Mouse (Mus musculus): ENCODE data around the gene Ggta1. TPM values are rescaled to one million over a fixed set of nuclear protein-coding genes. Genes with fewer than 3 reads are reported as not detected.

The Ggta1 gene
- polyA plus RNA-seq, 1 experiment from 2014 or later: 5.6 TPM

DNA sequence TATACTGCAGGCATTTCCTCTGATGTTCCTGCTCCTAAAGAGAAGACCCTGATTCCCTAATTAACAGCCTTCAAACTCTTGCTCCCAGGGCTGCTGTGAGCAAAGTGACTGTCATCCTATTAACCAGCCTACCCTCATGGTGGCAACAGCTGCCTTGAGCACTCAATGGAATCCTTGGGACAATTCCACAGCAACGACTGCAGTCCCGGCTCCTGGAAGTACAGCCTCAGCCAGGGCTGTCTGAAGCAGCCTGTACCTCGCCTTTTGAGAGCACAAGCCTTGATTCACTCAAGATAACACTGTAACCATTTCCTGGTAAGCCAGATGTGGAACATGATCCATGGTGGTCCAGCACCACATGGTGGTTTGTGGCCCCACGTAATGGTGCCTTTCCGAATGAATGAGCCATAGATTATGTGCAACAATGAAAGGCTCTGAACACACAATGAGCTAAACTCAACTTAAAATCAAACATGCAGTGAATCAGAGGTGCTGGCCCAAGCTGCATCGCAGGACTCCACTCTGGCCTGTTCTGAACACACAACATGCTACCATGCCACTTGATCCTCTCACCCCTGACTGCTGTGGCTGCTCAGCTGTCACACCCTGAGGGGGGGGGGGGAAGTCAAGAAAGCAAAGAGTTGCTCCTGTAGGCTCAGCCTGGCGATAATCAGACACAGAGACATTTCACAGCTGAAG is 14.7 kb downstream of the Ggta1 start:
- H3K27me3 ChIP-seq (ENCODE audit: control insufficient read depth, insufficient read depth, low read length): no peaks in the 10 kb centered on the region
- DNase-seq (no peak), ATAC-seq (ENCODE audit: low FRiP score, low TSS enrichment) (no peak)
- H3K4me1 ChIP-seq (ENCODE audit: control insufficient read depth, insufficient read depth, low read length): no peaks in the 10 kb centered on the region
- 64% methylated on average over 7 of the region's 7 CpGs for WGBS
- H3K27ac ChIP-seq (replicated peaks; ENCODE audit: low read depth, low read length): no peak overlapping the region
- H3K4me2 ChIP-seq (ENCODE audit: low read length): no peak overlapping the region
- H3K4me3 ChIP-seq (replicated peaks; ENCODE audit: low read depth, low read length): no peak overlapping the region
- no peaks in the 10 kb centered on the region for H3K36me3 ChIP-seq (ENCODE audit: control insufficient read depth, insufficient read depth, low read length)
- H3K9me3 ChIP-seq (ENCODE audit: control insufficient read depth, low read length): no peaks in the 10 kb centered on the region
- no peak overlapping the region for H3K9ac ChIP-seq (replicated peaks; ENCODE audit: low read length)

DNA sequence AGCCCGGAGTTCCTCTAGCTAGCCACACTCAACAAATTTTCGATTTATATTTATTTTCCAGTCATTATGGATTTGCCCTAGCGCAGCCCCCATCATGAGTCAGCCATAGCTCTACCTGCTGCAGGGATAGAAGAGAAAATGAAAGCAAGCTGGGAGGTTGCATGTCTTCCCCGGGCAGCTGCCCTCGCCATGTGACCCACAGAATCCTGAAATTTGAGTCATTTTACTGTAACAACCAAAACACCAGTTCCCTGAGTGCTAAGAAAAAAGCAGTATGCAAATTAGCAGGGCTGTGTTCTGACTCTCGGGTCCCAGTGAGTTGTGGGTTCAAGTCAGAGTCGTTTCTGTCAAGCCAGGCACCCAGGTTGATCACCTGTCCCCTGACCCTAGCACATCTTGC is 15.6 kb downstream of the Ggta1 start:
- Histone ChIP-seq H3K27me3 (ENCODE audit: control insufficient read depth, insufficient read depth, low read length) (no peaks in the 10 kb centered on the region), H3K27ac (replicated peaks; ENCODE audit: low read depth, low read length) (no peak overlapping the region), H3K4me3 (replicated peaks; ENCODE audit: low read depth, low read length) (no peak overlapping the region), H3K9me3 (ENCODE audit: control insufficient read depth, low read length) (no peaks in the 10 kb centered on the region), H3K36me3 (ENCODE audit: control insufficient read depth, insufficient read depth, low read length) (no peaks in the 10 kb centered on the region), H3K4me1 (ENCODE audit: control insufficient read depth, insufficient read depth, low read length) (no peaks in the 10 kb centered on the region), H3K9ac (replicated peaks; ENCODE audit: low read length) (no peak overlapping the region), H3K4me2 (ENCODE audit: low read length) (no peak overlapping the region)
- ATAC-seq (ENCODE audit: low FRiP score, low TSS enrichment): no peak
- DNase-seq: no peak
- 94% methylated on average over 7 of the region's 7 CpGs for WGBS

DNA sequence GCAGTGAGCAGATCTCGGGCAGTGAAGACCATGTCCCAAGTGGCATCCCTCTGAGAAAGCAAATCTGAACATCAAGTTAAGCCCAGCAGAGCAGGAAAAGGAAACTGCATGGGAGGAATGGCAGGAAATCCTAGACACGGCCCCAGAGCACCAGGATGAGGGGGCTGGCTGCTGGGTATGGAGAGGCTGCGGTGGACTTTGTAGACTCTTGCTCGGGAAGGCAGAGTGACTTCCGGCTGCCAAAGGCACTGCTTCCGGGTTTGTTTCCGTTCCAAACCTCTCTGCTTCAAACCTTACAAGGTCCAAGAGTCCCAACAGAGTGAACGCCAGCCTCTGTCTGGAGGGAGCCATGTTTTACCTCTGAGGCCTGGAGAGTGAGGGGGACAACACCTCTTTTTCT is 16.2 kb downstream of the Ggta1 start:
- H3K9me3 ChIP-seq (ENCODE audit: control insufficient read depth, low read length): no peaks in the 10 kb centered on the region
- ATAC-seq (ENCODE audit: low FRiP score, low TSS enrichment) (no peak), DNase-seq (no peak)
- WGBS: 91% methylated on average over 8 of the region's 8 CpGs
- no peak overlapping the region for H3K4me2 ChIP-seq (ENCODE audit: low read length)
- no peak overlapping the region for H3K27ac ChIP-seq (replicated peaks; ENCODE audit: low read depth, low read length)
- H3K9ac ChIP-seq (replicated peaks; ENCODE audit: low read length): no peak overlapping the region
- no peaks in the 10 kb centered on the region for H3K4me1 ChIP-seq (ENCODE audit: control insufficient read depth, insufficient read depth, low read length)
- H3K27me3 ChIP-seq (ENCODE audit: control insufficient read depth, insufficient read depth, low read length): no peaks in the 10 kb centered on the region
- H3K4me3 ChIP-seq (replicated peaks; ENCODE audit: low read depth, low read length): no peak overlapping the region
- no peaks in the 10 kb centered on the region for H3K36me3 ChIP-seq (ENCODE audit: control insufficient read depth, insufficient read depth, low read length)

DNA sequence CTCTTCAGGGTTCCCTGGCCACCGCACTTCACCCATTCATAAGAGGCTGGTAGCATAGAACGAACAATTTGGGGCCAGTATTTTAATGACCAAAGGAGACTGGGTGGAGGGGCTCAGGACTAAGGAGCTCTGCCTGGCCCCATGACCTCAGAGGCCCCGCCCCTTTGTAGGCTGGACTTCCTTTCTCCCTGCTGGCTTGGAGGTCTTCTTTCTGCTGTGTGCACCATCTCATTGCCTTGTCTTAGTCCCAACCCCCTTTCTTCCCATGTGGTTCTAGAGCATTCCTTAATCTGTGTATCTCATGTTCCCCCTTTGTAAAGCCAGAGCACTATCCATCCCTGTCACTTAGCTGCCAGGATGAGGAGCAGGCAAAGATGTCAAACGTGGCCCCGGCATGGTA is 16.7 kb downstream of the Ggta1 start:
- no peak overlapping the region for H3K9ac ChIP-seq (replicated peaks; ENCODE audit: low read length)
- H3K4me2 ChIP-seq (ENCODE audit: low read length): no peak overlapping the region
- H3K27ac ChIP-seq (replicated peaks; ENCODE audit: low read depth, low read length): no peak overlapping the region
- ATAC-seq (ENCODE audit: low FRiP score, low TSS enrichment) (no peak), DNase-seq (no peak)
- WGBS: 84% methylated on average over 5 of the region's 5 CpGs
- H3K9me3 ChIP-seq (ENCODE audit: control insufficient read depth, low read length): no peaks in the 10 kb centered on the region
- H3K27me3 ChIP-seq (ENCODE audit: control insufficient read depth, insufficient read depth, low read length): no peaks in the 10 kb centered on the region
- no peaks in the 10 kb centered on the region for H3K4me1 ChIP-seq (ENCODE audit: control insufficient read depth, insufficient read depth, low read length)
- H3K4me3 ChIP-seq (replicated peaks; ENCODE audit: low read depth, low read length): no peak overlapping the region
- no peaks in the 10 kb centered on the region for H3K36me3 ChIP-seq (ENCODE audit: control insufficient read depth, insufficient read depth, low read length)

DNA sequence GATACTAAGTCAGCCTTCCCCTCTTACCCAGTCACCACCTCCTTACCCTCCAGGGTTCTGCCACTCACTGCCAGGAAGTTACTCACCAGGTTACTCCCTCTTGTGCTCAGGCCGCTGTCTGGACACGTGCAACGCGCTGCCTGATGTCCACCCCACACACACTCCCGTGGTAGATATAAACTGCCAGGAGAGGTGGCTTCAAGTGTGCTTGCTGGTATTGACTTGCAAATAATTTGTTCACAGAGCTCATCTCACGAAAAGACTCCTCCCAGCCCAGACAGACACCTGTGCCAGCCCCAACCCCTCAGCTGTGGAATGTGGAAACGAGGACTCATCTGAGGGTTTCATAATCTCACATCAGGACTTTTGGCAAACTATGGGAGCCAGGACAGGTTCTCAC is 17.4 kb downstream of the Ggta1 start:
- H3K36me3 ChIP-seq (ENCODE audit: control insufficient read depth, insufficient read depth, low read length): no peaks in the 10 kb centered on the region
- no peak overlapping the region for H3K9ac ChIP-seq (replicated peaks; ENCODE audit: low read length)
- H3K27ac ChIP-seq (replicated peaks; ENCODE audit: low read depth, low read length): no peak overlapping the region
- H3K4me3 ChIP-seq (replicated peaks; ENCODE audit: low read depth, low read length): no peak overlapping the region
- WGBS: 91% methylated on average over 7 of the region's 7 CpGs
- H3K27me3 ChIP-seq (ENCODE audit: control insufficient read depth, insufficient read depth, low read length): no peaks in the 10 kb centered on the region
- DNase-seq (no peak), ATAC-seq (ENCODE audit: low FRiP score, low TSS enrichment) (no peak)
- no peak overlapping the region for H3K4me2 ChIP-seq (ENCODE audit: low read length)
- no peaks in the 10 kb centered on the region for H3K9me3 ChIP-seq (ENCODE audit: control insufficient read depth, low read length)
- no peaks in the 10 kb centered on the region for H3K4me1 ChIP-seq (ENCODE audit: control insufficient read depth, insufficient read depth, low read length)

DNA sequence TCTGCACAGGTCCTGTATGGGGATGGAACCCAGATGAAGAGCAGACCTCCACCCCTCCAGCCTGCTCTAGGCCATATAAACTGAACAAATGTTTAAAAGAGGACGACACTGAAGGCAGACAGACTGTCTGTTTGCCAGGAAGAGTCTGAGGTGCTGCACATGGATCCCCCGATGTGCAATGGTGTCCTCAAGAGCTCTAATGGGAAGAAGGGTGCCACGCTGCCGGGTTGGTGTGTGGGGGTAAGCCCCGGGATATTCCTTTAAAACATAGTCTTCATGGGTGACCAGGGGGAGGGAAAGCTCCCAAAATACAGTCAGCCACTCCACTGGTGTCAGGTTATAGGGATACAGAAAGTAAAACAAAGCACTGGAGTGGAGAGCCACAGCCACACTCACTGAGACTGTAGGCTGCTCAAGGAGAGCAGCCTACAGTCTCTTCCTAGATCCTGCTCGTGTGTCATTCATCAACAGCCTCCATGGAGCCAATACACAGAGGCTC is 18.2 kb downstream of the Ggta1 start:
- Histone ChIP-seq H3K4me2 (ENCODE audit: low read length) (no peak overlapping the region), H3K9me3 (ENCODE audit: control insufficient read depth, low read length) (no peaks in the 10 kb centered on the region), H3K36me3 (ENCODE audit: control insufficient read depth, insufficient read depth, low read length) (no peaks in the 10 kb centered on the region), H3K4me1 (ENCODE audit: control insufficient read depth, insufficient read depth, low read length) (no peaks in the 10 kb centered on the region), H3K9ac (replicated peaks; ENCODE audit: low read length) (no peak overlapping the region), H3K4me3 (replicated peaks; ENCODE audit: low read depth, low read length) (no peak overlapping the region), H3K27me3 (ENCODE audit: control insufficient read depth, insufficient read depth, low read length) (no peaks in the 10 kb centered on the region), H3K27ac (replicated peaks; ENCODE audit: low read depth, low read length) (no peak overlapping the region)
- no peak for DNase-seq
- no peak for ATAC-seq (ENCODE audit: low FRiP score, low TSS enrichment)
- WGBS: 85% methylated on average over 6 of the region's 6 CpGs

DNA sequence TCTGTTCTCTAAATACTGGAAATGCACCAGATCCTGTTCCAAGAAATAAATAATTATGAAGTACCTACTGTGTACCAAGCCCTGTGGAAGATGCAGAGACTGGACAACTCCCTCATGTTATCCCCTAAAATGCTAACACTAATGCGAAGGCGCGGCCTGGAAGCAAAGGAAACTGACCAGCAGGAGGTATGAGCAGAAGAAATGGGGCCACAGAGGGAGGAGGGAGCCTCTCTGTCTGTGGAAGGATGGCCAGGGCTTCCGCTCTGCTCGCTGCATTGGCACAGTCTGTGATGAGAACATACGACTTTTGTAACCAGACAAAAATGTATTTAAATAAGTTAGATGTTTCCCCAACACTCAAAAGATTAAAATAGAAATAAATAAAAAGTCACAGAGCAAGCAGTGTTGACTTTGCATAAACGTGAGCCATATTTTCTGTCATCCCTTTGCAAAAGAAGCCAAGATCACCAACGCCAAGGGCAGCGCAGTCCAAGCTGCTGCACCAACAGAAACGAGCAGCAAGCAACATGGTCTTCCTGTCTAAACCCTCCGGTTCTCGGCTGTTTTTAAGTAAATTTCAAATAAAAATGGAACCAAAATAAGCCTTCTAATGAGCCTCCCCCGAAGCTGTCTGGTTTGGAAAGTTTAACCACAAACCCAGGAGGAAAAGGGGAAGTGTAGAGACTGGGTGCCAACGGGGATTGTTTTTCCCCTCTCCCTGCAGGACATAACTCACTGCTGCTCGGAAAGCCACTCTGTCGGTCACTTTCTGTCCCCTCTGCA is 18.9 kb downstream of the Ggta1 start:
- H3K36me3 ChIP-seq (ENCODE audit: control insufficient read depth, insufficient read depth, low read length): no peaks in the 10 kb centered on the region
- no peak overlapping the region for H3K4me2 ChIP-seq (ENCODE audit: low read length)
- H3K4me1 ChIP-seq (ENCODE audit: control insufficient read depth, insufficient read depth, low read length): no peaks in the 10 kb centered on the region
- H3K27ac ChIP-seq (replicated peaks; ENCODE audit: low read depth, low read length): no peak overlapping the region
- DNase-seq: no peak
- no peaks in the 10 kb centered on the region for H3K27me3 ChIP-seq (ENCODE audit: control insufficient read depth, insufficient read depth, low read length)
- no peaks in the 10 kb centered on the region for H3K9me3 ChIP-seq (ENCODE audit: control insufficient read depth, low read length)
- no peak overlapping the region for H3K9ac ChIP-seq (replicated peaks; ENCODE audit: low read length)
- no peak overlapping the region for H3K4me3 ChIP-seq (replicated peaks; ENCODE audit: low read depth, low read length)
- WGBS: 75% methylated on average over 16 of the region's 16 CpGs
- ATAC-seq (ENCODE audit: low FRiP score, low TSS enrichment): no peak

DNA sequence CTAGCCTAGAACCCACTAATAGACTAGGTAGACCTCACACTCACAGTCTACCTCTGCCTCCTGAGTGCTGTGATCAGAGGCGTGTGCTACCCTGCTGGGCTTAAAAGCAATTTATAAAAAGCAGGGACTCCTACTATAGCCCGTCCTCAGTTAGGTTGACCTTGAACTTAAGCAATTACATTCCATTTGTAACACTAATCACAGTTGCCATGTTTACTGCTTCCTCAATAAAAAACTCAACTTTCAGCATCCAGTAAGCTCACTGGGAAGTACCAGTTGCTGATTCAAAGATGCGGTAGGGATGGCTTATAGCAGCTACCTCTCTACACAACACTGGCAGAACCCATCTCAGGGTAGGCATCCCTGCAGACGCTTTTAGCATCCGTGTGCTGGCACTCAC is 19.7 kb downstream of the Ggta1 start:
- H3K4me3 ChIP-seq (replicated peaks; ENCODE audit: low read depth, low read length): no peak overlapping the region
- no peaks in the 10 kb centered on the region for H3K4me1 ChIP-seq (ENCODE audit: control insufficient read depth, insufficient read depth, low read length)
- no peaks in the 10 kb centered on the region for H3K9me3 ChIP-seq (ENCODE audit: control insufficient read depth, low read length)
- no peaks in the 10 kb centered on the region for H3K36me3 ChIP-seq (ENCODE audit: control insufficient read depth, insufficient read depth, low read length)
- no peak overlapping the region for H3K27ac ChIP-seq (replicated peaks; ENCODE audit: low read depth, low read length)
- no peak overlapping the region for H3K9ac ChIP-seq (replicated peaks; ENCODE audit: low read length)
- no peaks in the 10 kb centered on the region for H3K27me3 ChIP-seq (ENCODE audit: control insufficient read depth, insufficient read depth, low read length)
- DNase-seq: no peak
- WGBS: 90% methylated on average over 5 of the region's 5 CpGs
- no peak overlapping the region for H3K4me2 ChIP-seq (ENCODE audit: low read length)
- ATAC-seq (ENCODE audit: low FRiP score, low TSS enrichment): no peak

DNA sequence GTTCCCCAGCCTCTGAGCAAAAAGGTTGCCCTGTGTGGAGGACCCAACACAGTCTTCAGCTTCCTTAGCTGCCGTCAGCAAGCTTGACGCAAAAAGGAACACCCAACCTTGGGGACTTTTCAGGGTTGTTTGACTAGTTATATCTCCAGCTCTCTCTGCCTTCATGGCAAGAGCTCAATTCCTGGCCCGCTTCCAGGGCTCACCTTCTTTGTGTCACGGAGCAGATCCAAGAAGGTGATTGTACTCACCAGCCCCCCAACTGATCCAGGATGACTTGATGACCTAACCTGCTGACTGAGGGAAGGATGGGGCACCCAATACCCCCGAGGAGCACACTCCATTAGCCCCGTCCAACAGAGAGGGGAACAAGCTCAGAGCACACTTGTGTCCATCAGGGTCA is 21.0 kb downstream of the Ggta1 start:
- 82% methylated on average over 6 of the region's 6 CpGs for WGBS
- H3K36me3 ChIP-seq (ENCODE audit: control insufficient read depth, insufficient read depth, low read length): no peaks in the 10 kb centered on the region
- H3K9me3 ChIP-seq (ENCODE audit: control insufficient read depth, low read length): no peaks in the 10 kb centered on the region
- no peak overlapping the region for H3K27ac ChIP-seq (replicated peaks; ENCODE audit: low read depth, low read length)
- no peaks in the 10 kb centered on the region for H3K4me1 ChIP-seq (ENCODE audit: control insufficient read depth, insufficient read depth, low read length)
- no peak overlapping the region for H3K4me3 ChIP-seq (replicated peaks; ENCODE audit: low read depth, low read length)
- ATAC-seq (ENCODE audit: low FRiP score, low TSS enrichment) (no peak), DNase-seq (no peak)
- no peak overlapping the region for H3K4me2 ChIP-seq (ENCODE audit: low read length)
- H3K27me3 ChIP-seq (ENCODE audit: control insufficient read depth, insufficient read depth, low read length): no peaks in the 10 kb centered on the region
- no peak overlapping the region for H3K9ac ChIP-seq (replicated peaks; ENCODE audit: low read length)

All from midbrain, embryonic 14.5 days (tissue).